Mouse (Mus musculus) c-Kit-positive CD71-negative TER-119-negative erythroid progenitor cells, embryonic 14.5 days (primary cell): ENCODE data around the gene Tube1.
A peak's percentile ranks its signal among the peaks of the same experiment; 100 is the strongest.

Source experiments
- DNase-seq: peaks from one replicate; pipeline ENCODE4 v3.0.0-alpha.2; 2013; ENCODE audit warnings: low read depth

Tube1 gene

GRCm38 (mm10) chr10:39133462-39134310, at the start of gene Tube1, which contains the start of gene Fam229b:
Tube1 (plus strand) TSS chr10:39133976.
Fam229b (minus strand) TSS chr10:39133914.
- peak; percentile 77 for DNase-seq

DNA sequence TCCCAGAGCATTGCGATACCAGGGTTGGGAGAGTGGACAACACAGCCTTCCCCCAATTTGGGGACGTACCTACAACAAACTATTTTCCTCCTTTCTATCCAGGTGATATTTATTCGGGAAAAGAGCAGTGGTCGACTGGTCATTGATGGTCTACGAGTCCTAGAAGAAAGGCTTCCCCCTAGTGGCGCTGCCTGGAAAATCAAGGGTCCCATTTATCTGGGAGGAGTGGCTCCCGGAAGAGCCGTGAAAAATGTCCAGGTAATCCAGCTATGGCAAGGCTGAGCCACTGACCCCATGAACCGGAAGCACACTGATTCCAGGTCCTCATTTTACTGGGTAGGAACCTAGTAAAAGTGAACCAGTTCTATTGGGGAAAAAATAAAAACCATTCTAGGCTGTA, 36.8 kb upstream of the Tube1 start:
- DNase-seq = peak; percentile 16

GRCm38 (mm10) chr10:39098746-39099145, 35.0 kb upstream of the Tube1 start:
- DNase-seq = no peak

DNA sequence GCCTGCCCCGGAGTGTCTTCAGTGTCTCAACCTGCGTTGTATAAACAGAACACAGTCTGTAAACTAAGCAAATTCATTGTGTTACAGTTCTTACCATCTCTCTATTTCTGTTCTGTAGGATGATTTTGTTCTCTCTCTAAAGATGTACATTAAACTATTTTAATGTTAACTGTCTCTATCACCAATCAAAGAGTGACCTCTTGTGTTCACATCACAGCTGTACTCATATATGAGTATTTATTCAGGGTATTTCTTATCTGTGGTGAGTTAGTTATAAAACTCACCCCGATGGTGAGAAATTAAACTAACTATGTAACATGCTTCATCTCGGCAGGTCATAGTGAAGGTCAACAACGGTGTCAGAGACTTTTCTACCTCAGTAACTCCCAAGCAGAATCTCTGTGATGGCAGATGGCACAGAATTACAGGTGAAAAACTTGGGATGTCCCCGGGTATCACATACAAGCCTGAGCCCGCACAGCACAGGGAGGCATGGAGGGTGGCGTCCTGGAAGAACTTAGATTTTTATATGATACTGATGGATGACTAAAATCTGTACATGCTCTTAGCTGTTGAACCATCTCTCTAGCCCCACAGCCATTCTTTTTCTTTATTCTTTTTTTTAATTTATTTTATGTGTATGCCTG, 28.9 kb upstream of the Tube1 start:
- DNase-seq = no peak

GRCm38 (mm10) chr10:39106413-39106812, 27.4 kb upstream of the Tube1 start:
- DNase-seq = no peak

DNA sequence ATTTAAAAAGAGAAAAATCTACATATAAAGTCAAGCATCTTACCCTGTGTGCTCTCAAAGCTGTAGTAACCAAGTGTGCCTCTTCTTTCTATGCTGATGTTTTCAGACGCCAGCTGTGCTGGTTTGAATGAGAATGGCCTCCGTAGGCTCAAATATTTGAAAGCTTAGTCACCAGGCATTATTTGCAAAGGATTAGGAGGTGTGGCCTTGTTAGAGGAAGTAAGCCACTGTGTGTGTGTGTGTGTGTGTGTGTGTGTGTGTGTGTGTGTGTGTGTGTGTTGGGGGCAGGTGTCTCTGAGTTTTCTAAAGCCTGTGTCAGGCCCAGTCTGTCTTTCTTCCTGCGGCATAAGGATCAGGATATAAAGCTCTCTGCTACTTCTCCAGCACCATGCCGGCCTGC, 26.8 kb upstream of the Tube1 start:
- DNase-seq = no peak

DNA sequence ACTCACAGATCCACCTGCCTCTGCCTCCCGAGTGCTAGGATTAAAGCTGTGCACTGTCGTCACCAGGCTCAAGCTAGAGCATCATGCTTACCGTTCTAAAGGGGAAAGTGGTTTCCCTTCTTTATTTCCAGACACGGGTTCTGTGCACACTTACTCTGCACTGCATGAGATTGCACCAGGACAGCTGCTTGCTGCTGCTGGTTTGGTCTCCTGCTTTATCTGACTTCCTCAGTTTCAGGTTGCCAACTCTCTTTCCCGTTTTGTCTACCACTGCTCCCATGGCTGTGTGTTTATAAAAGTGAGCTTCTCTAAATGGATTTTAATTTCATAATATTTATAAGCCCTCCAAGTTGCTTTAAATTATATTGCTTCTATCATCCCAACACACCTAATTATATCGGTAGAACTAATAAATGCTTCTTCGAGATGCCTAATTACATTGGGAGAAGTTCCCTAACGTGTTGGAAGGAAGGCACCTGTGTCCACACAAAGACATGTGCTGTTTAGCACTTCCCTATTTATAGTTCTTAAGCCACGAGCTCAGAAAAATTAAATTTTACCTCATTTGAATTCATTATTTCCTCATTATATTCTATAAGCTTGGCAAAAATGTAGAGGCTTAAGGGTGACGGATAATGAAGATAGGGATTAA, 24.8 kb upstream of the Tube1 start:
- no peak for DNase-seq

DNA sequence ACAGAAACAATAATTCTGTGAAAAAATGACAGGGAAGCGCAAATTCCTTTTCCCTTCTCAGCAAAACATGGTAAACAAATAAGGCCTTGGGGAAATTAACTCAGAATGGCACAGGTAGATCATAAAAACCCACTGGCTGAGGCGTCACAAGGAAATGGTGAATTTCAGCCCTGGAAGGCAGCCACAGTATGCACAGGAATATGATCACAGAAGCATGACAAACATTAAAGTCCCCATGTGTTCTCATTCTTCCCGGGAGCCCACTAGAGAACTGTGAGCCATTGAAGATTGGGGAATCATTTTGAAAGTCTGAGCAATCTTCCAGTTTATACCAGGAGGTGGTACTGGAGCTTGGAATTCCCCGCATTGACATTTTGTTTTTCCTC, 24.3 kb upstream of the Tube1 start:
- no peak for DNase-seq

GRCm38 (mm10) chr10:39121412-39121811, 12.4 kb upstream of the Tube1 start:
- DNase-seq = no peak

GRCm38 (mm10) chr10:39137766-39138165, 4.0 kb downstream of the Tube1 start:
- no peak for DNase-seq

DNA sequence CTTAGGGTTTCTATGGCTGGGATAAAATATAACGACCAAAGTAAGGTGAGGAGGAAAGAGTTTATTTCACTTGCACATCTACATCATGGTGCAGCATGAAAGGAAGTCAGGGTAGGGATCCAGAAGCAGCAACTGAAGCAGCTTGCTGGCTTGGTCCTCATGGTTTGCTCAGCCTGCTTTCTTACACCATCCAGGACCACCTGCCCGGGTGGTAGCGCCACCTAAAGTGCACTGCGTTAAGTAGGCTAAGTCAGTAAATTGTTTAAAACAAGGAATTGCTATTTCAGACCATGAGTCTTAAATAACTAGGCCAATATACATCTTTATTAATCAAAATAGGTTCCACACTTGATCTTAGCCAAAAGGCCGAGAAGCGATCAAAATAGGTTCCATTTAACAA, 5.0 kb downstream of the Tube1 start:
- no peak for DNase-seq

- no peak for DNase-seq
Observed at GRCm38 (mm10) chr10:39140843-39141242, 7.1 kb downstream of the Tube1 start.

DNA sequence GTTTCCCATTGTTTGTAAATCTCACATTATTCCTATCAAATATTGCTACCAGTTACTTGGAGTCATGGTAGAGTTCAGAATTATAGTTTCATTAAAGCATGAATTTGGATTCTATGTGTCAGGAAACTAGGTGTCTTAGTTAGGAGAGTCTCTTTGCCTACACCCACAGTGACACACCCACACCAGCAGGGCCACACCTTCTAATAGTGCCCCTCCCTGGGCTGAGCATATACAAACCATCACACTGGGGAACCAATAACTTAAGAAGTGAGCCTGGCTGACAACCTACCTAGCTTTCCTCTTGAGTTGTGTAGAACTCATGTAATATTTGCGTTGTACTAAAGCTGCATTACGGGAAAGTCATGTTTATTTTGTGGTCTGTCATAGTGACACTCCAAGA, 7.6 kb downstream of the Tube1 start:
- DNase-seq = no peak

DNA sequence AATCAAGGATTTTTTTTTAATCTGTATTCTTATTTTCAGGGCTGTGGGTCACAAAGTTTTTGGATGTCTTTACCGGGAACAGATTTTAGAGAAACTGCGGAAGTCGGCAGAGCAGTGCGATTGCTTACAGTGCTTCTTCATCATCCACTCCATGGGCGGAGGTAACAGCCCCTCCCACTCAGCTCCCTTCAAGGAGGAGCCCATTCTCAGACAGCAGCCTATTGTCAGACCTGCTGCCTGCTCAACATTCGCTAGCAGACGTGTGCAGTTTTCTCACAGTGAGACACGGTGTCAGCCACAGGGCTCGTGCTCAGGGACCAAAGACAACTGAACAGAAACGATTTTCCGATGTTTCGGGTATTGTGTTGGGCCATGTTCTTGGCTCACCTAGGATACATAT, 8.4 kb downstream of the Tube1 start:
- DNase-seq = no peak

- no peak for DNase-seq
Observed at GRCm38 (mm10) chr10:39156719-39157118, 22.9 kb downstream of the Tube1 start.

GRCm38 (mm10) chr10:39157321-39157720, 23.5 kb downstream of the Tube1 start:
- no peak for DNase-seq

GRCm38 (mm10) chr10:39158306-39158705, 24.5 kb downstream of the Tube1 start:
- no peak for DNase-seq

- no peak for DNase-seq
Observed at GRCm38 (mm10) chr10:39161406-39161805, 27.6 kb downstream of the Tube1 start.

DNA sequence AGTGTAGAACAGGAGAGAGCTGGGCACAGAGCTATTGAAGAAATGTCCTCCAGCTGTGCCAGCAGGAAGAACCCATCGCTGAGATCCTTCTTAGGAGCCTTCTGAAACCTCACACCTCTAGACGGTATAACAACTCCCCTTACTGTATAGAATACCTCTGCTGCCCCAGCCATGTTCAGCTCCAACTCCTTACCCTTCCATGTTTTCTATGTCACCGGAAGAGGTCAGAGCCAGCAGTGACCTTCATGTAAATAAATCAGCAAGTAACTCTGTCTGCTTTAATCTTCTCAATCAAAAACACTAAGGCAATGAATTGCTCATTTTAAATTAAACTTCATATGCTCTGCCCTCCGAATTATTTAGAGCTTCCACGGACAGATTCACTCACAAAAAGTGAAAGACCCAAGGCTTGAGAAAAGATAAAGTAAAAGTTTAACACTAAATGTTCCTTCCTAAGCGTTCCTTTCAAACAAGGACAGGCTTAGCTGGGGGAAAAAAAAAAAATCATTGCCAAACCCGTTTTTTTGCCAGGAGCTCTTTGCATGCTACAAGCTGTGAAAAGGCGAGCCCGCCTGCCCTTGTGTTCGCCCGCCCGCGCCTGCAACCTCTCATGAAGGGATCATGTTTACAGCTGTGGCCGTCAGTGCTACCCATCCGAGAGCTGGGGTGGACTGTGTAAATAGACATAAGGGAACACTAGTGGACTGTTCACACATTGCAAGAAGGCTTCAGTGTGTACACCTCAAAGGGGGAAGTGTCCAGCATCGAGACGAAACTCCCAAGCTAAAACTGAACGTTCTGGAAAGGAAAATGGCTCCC, 29.1 kb downstream of the Tube1 start:
- no peak for DNase-seq

DNA sequence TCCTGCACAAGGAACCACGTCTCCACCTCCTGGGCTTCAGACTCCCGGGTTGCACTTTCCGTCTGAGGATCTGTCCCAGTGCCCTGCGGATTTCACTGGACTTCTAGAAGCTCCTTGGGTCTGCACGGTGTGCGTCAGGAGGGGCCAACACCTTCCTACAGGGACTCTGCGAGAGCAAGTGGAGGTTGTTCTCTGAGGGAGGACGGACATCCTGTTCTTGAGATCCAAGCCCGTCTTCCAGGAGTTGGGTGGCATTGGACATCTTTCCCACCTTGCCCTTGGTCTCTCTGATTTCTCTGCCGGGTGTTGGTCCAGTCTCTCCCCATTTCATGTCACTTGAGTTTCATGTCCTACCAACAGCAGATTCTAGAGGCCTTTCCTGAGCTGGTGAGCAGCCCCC, 29.9 kb downstream of the Tube1 start, which contains the start of gene Ccn6:
Gene Ccn6 (minus strand): TSS at position 101 of the 400 bp plus-strand sequence.
- no peak for DNase-seq

- DNase-seq = no peak
Observed at GRCm38 (mm10) chr10:39165632-39166115, 31.9 kb downstream of the Tube1 start.

GRCm38 (mm10) chr10:39167611-39168010, 33.8 kb downstream of the Tube1 start:
- no peak for DNase-seq
